Mouse (Mus musculus): ENCODE results near the gene Tal1.
A peak's percentile ranks its signal among the peaks of the same experiment; 100 is the strongest.

Tal1 gene

GRCm38 (mm10) chr4:115056371-115056920, at the start of gene Tal1:
Gene Tal1 (plus strand): TSS chr4:115056426.
- DNase-seq: no peak

- no peak for DNase-seq
Measured at GRCm38 (mm10) chr4:115014276-115014675, 42.0 kb upstream of the Tal1 start.

DNA sequence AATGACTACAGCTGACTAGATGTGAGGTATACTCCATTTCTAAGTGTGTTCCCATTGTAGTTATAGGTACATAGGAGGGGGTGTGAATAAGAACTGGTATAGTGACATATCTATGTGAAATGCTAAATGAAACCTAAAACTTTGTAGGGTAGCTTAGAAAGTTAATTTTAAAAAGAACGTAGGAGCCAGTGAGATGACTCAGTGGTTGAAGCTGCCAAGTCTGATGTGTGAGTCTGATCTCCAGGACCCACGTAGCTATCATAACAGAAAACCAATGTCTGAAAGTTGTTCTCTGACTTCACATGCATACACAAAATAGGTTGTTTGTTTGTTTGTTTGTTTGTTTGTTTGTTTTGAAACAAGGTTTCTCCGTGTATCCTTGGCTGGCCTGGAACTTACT, 36.2 kb upstream of the Tal1 start:
- no peak for DNase-seq

GRCm38 (mm10) chr4:115035043-115035442, 21.2 kb upstream of the Tal1 start:
- no peak for DNase-seq

DNA sequence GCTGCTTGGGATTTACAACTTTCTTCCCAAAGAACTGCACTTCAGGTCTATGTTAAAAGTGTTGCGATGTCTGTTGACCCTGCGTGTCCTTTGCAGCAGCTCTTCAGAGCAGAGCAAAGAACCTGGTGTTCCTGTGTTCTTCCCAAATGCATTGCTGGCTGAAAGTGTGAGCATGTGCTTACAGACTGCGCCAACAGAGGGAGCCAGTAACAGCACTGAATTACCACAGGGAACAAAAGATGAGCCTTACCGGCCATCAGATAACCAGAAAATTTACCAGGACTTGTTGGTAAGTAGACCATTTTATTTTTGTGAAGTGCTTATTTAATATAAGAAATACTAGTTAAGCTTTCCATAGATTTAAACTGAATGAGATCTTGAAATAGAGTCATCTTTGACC, 18.0 kb upstream of the Tal1 start:
- no peak for DNase-seq

- no peak for DNase-seq
Measured at GRCm38 (mm10) chr4:115045621-115046020, 10.6 kb upstream of the Tal1 start.

- DNase-seq: no peak
Measured at GRCm38 (mm10) chr4:115047750-115048149, 8.5 kb upstream of the Tal1 start.

DNA sequence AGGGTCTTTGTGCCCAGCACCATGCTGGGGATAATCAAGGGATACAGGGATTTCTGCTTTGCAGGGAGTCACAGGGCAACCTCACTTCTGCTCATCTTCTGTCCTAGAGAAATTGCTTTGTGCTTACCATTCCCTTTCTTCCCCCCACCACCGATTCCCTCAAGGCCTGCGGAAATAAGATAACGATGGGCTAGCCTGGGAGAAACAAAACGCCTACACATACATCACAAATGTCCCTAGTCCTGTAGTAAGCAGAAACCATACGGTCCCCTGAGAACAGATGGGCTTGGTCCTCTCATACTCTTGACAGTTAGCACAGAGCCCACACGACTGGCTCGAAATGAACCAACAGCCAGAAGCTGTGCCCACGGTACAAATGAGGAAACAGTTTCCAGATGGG, 8.0 kb upstream of the Tal1 start:
- no peak for DNase-seq

DNA sequence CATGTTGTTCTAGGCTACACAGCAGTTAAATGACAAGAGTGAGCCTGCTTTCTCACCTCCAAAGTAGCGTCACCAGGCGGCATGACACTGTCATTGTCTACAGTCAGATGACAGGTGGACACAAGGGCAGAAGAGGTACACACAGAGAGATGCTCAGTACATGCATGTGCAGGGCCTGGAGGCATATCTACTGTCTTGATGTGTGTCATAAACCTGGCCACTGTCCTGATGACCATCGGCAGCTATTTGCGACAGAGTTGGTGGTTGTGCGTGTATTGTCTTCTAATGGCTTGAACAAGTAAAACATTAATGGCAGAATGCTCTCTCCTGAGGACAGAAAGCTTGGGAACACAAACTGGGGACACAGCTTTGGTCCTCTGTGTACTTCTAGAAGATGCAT, 5.0 kb upstream of the Tal1 start:
- DNase-seq: no peak

DNA sequence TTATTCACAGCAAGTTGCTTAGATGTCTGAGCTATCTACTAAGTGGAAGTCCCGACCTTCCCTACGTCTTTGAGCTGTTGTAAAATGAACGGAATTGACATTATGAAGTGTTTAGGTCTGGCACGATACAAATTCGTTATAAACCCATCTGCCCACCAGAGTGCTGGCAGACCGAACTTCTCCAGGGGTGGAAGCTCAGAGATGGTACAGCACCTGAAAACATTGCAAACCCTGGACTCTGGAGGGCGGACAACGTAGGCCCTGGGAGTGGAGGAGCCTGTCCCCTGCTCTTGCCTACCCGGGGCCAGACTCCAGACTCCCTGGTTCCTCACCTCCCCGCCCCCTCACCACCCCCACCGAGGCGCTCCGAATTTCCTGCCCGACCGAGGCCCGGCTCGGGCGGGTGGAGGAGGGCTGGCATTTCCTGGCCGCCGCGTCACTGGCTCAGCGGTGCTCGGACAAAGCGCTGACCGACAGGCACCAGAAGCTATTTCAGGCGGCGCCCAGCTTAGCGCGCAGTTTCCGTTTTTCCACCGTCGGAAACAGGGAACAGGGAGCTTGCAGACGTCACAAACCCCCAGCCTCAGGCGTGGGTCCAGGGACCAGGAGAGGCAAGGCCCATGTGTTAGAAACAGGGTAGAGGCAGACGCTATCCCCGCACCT, 3.8 kb upstream of the Tal1 start:
- DNase-seq: no peak

GRCm38 (mm10) chr4:115055044-115055443, 1.2 kb upstream of the Tal1 start:
- DNase-seq: no peak

DNA sequence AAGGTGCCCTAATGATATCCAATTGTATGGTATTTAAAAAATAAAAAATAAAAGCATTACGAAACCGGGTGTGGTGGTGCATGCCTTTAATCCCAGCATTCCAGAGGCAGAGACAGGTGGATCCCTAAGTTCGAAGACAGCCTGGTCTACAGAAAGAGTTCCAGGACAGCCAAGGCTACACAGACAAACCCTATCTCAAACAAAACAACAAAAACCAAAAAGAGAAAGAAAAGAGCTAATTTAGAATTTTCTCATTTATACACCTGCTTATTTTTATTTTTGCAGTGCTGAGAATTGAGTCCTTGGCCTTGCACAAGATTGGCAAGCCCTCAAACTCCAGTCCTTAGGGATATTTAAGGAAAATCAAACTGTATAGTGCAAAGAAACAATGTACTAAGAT, 535 bp upstream of the Tal1 start:
- DNase-seq: no peak

DNA sequence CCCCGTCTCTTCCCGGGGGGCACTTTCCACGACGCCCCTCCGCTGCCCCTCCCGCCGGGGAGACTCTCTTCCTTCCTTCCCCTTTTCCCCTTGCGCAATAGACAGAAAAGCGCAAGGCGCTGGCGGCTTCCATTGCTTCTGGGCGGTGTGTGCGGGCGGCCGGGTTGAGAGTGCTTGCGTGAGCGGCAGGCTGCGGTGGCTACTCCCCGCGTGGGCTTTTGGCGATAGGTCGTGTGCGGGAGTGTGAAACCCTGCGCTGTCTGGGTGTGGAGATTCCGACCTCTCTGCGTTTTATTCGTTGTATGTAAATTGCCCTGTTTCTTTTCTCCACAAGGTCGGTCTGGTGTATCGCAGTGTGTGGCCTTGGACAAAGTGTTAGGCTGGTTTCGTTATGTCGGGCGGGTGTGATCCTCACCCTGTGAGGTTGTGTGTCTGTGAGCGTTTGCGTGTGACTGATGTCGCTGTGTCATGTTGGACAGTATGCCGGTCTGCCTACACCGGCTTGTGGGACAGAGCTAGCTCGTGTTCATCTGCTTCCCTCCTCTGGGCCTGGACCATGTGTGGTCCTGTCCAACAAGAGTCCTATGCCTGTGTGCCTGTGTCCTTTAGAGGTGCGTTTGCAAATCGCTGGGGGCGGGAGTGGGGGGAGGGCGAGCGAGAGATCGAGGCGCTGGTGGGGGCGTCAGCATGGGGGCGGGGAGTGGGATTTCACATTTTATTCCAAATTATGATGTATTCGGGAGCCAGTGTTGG, 871 bp downstream of the Tal1 start:
- DNase-seq: peak; percentile 19

GRCm38 (mm10) chr4:115057674-115058316, 1.6 kb downstream of the Tal1 start:
- DNase-seq: no peak

DNA sequence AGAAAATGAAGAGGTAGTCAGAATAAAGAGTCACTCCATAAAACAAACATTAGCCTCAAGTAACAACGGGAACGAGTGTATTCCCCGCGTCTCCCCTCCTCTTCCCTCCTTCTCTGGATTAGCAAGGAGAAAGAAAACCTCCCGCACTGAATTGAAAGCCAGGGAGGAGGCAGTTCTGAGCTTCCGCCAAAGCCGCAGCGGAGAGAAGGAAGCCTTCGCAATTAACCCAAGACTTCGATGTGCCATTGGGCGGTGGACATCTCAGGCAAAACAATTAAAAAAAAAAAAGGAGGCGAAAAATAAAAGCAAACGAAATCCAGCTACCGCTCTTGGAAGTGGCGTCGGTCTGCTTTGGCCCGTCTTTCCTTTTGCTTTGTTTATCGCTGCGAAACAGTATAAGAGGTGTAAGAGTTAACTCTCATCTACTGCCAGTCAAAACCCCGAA, 2.1 kb downstream of the Tal1 start:
- DNase-seq: no peak

- no peak for DNase-seq
Measured at GRCm38 (mm10) chr4:115058871-115059590, 2.8 kb downstream of the Tal1 start.

GRCm38 (mm10) chr4:115059871-115060270, 3.6 kb downstream of the Tal1 start:
- DNase-seq: no peak

GRCm38 (mm10) chr4:115060753-115061152, 4.5 kb downstream of the Tal1 start:
- DNase-seq: no peak

- DNase-seq: no peak
Measured at GRCm38 (mm10) chr4:115062540-115062874, 6.3 kb downstream of the Tal1 start.

DNA sequence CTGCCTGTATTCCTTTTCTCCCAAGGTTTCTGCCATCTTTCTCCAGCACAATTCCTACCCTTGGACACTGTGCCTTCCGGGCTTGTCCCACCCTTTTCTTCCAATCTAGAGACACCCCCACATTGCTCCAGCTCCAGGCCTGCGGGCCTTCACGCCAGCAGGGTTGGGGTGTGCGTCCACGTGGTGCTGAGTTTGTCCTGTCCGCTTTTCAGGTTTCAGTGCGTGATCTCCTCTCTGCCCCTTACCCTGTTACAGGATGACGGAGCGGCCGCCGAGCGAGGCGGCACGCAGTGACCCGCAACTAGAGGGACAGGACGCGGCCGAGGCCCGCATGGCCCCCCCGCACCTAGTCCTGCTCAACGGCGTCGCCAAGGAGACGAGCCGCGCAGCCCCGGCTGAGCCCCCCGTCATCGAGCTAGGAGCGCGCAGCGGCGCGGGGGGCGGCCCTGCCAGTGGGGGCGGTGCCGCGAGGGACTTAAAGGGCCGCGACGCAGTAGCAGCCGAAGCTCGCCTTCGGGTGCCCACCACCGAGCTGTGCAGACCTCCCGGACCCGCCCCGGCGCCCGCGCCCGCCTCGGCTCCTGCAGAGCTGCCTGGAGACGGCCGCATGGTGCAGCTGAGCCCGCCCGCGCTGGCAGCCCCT, 6.8 kb downstream of the Tal1 start:
- DNase-seq: no peak

DNA sequence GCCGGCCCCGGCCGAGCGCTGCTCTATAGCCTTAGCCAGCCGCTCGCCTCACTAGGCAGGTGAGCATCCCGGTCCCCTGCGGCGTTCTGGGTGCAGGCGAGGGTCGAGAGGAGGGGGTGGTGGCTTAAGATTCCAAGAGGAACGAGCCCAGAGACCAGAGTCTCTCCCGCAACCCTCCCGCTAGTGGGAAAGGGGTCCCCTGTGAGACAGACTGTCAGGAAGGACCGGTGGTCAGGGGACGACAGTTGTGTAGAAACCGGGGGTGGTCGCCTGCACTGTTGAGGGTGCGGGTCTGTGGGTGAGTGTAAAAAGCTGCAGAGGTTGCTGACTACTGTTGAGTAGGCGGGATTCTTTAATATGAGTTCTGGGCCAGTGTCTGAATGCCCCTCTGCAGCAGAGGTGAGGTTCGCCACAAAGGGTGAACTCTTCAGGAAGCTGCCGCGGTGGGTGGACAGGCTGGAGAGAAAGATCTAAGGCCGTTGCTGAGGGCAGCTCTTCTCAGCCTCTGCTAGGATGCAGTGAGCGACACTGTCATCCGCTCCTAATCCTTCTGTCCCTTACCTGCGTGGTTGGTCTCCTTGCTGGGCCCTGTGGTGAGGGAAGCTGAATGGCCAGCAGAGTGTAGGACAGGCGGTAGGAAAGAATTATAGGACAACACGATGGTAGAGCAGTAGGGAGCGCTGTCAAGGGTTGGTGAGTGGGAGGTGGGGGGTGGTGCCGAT, 7.5 kb downstream of the Tal1 start:
- DNase-seq: no peak

- DNase-seq: no peak
Measured at GRCm38 (mm10) chr4:115071668-115072067, 15.4 kb downstream of the Tal1 start.
